35 mouse cellular contexts compared by ENCODE assay signal in genomic region chr9:121914226-121914757, GRCm38 (mm10). TPM values are rescaled to one million over a fixed set of nuclear protein-coding genes. Genes with fewer than 3 reads are reported as not detected.
DNase-seq lines count a peak whose midpoint lies in the region; ATAC-seq and TF ChIP-seq lines count a peak whose summit lies in the region.
"Had no signal": no experiment of that assay in that cellular context is flagged by ENCODE, and none has a peak within 500 bp of the region (broad histone marks: within the 10 kb centered on the region; RNA-seq: fewer than 3 reads in every experiment).

No protein-coding gene starts in this region.

- H3K27ac ChIP-seq in liver, postnatal 0 days (ENCODE audit: low read depth) = peak overlapping the region; percentile 90
- H3K27ac ChIP-seq in liver, embryonic 11.5 days (ENCODE audit: low read depth, low read length) = no peak overlapping the region
- H3K27ac ChIP-seq: forebrain, embryonic 12.5 days; heart, embryonic 10.5 days; heart, embryonic 15.5 days; hindbrain, embryonic 12.5 days; hindbrain, postnatal 0 days; intestine, embryonic 15.5 days; liver, embryonic 12.5 days; neural tube, embryonic 12.5 days had no signal

- peak; percentile 78 to 83 for DNase-seq in adrenal gland, adult (ENCODE audit: inconsistent age in 2 of 2, low spot score in 1 of 2)
- DNase-seq in adrenal gland, adult 18-20 months (ENCODE audit: low spot score in 2 of 2) = no peak
- DNase-seq in liver, postnatal 0 days = no peak
- no peak for DNase-seq in liver, embryonic 11.5 days (ENCODE audit: low spot score)
- DNase-seq in Patski (ENCODE audit: low read depth, low spot score) = peak; percentile 38
- no peak for DNase-seq in layer of hippocampus, adult 11-12 months (ENCODE audit: low spot score)
- DNase-seq in ovary, postnatal 10 days (ENCODE audit: low spot score) = no peak
- DNase-seq: cerebellum, adult 2 months; cerebellum, postnatal 14 days; forebrain, postnatal 0 days; gastrocnemius, postnatal 14 days; kidney, adult 2 months; kidney, postnatal 10 days; layer of hippocampus, adult 9-11 months; lung, adult 18-20 months; midbrain, embryonic 14.5 days had no signal

- H3K4me1 ChIP-seq in liver, postnatal 0 days (ENCODE audit: insufficient read depth) = peaks cover 7% of the 10 kb centered on the region; the same call in 1 of the 2 replicates
- no peaks in the 10 kb centered on the region for H3K4me1 ChIP-seq in liver, embryonic 11.5 days (replicated peaks; ENCODE audit: control insufficient read depth, insufficient read depth, low read length)
- H3K4me1 ChIP-seq: forebrain, embryonic 12.5 days; hindbrain, embryonic 12.5 days; intestine, embryonic 15.5 days; liver, embryonic 12.5 days; neural tube, embryonic 12.5 days had no signal

- H3K79me2 ChIP-seq in myocyte (ENCODE audit: control insufficient read depth, insufficient read depth) = no peaks in the 10 kb centered on the region

- POLR2A ChIA-PET in Patski (lab: Charles Lee) = no interaction called here

- peak overlapping the region; percentile 38 for H3K4me3 ChIP-seq in liver, postnatal 0 days (ENCODE audit: low read depth, low read length)
- H3K4me3 ChIP-seq in liver, embryonic 11.5 days (ENCODE audit: low read depth, low read length) = no peak overlapping the region
- no peak overlapping the region for H3K4me3 ChIP-seq in myocyte
- H3K4me3 ChIP-seq: erythroblast, embryonic 14.5 days; forebrain, embryonic 12.5 days; heart, embryonic 10.5 days; heart, embryonic 15.5 days; hindbrain, embryonic 12.5 days; intestine, embryonic 15.5 days; liver, embryonic 12.5 days; neural tube, embryonic 12.5 days had no signal

- no peaks in the 10 kb centered on the region for H3K36me3 ChIP-seq in liver, postnatal 0 days (replicated peaks; ENCODE audit: insufficient read depth, low read length)
- H3K36me3 ChIP-seq in liver, embryonic 11.5 days (ENCODE audit: control insufficient read depth, insufficient read depth, low read length) = no peaks in the 10 kb centered on the region
- H3K36me3 ChIP-seq in myocyte (ENCODE audit: control insufficient read depth, insufficient read depth) = no peaks in the 10 kb centered on the region
- H3K36me3 ChIP-seq: forebrain, embryonic 12.5 days; heart, embryonic 10.5 days; heart, embryonic 15.5 days; hindbrain, embryonic 12.5 days; intestine, embryonic 15.5 days; liver, embryonic 12.5 days; neural tube, embryonic 12.5 days had no signal

- H3ac ChIP-seq in myocyte (ENCODE audit: control insufficient read depth, insufficient read length) = no peak overlapping the region

- no peak for ATAC-seq in liver, postnatal 0 days
- ATAC-seq in liver, embryonic 11.5 days (replicated peaks; ENCODE audit: low FRiP score) = no peak
- peak; percentile 54 for ATAC-seq in Patski
- ATAC-seq: forebrain, postnatal 0 days; hindbrain, postnatal 0 days; intestine, embryonic 15.5 days; liver, embryonic 12.5 days; lung, postnatal 0 days had no signal

- peak overlapping the region; percentile 65 for H3K9ac ChIP-seq in liver, postnatal 0 days (replicated peaks)
- H3K9ac ChIP-seq in liver, embryonic 11.5 days (ENCODE audit: low read depth, low read length) = no peak overlapping the region
- H3K9ac ChIP-seq: forebrain, embryonic 12.5 days; forebrain, postnatal 0 days; heart, embryonic 15.5 days; hindbrain, embryonic 12.5 days; intestine, embryonic 15.5 days; liver, embryonic 12.5 days; neural tube, embryonic 12.5 days had no signal

- TF ChIP-seq CTCF in liver, postnatal 0 days (IDR thresholded peaks at IDR 0.05; ENCODE audit: low read depth) = no peak
- TF ChIP-seq CTCF in Patski (IDR thresholded peaks at IDR 0.05) = no peak

- no peaks in the 10 kb centered on the region for H3K27me3 ChIP-seq in liver, postnatal 0 days (ENCODE audit: insufficient read depth, low read length)
- H3K27me3 ChIP-seq in liver, embryonic 11.5 days (replicated peaks; ENCODE audit: control insufficient read depth, insufficient read depth, low read length) = no peaks in the 10 kb centered on the region
- H3K27me3 ChIP-seq in Patski (peaks cover 34% of the 10 kb centered on the region), myocyte (ENCODE audit: control insufficient read depth, insufficient read depth, insufficient read length) (peaks cover 20% of the 10 kb centered on the region)
- H3K27me3 ChIP-seq: forebrain, embryonic 12.5 days; heart, embryonic 15.5 days; hindbrain, embryonic 12.5 days; intestine, embryonic 15.5 days; neural tube, embryonic 12.5 days had no signal

- H3K4me2 ChIP-seq in liver, postnatal 0 days (ENCODE audit: low read depth, low read length) = peak overlapping the region; percentile 60
- H3K4me2 ChIP-seq in liver, embryonic 11.5 days = no peak overlapping the region
- peak overlapping the region; percentile 30 for H3K4me2 ChIP-seq in myocyte (ENCODE audit: low read depth)
- H3K4me2 ChIP-seq: forebrain, embryonic 12.5 days; heart, embryonic 15.5 days; hindbrain, embryonic 12.5 days; intestine, embryonic 15.5 days; liver, embryonic 12.5 days; neural tube, embryonic 12.5 days had no signal

- WGBS in liver, postnatal 0 days (ENCODE audit: insufficient replicate concordance) = 64% methylated on average over 8 of the region's 8 CpGs
- 75% methylated on average over 8 of the region's 8 CpGs for WGBS in liver, embryonic 11.5 days

- H3K9me3 ChIP-seq in liver, postnatal 0 days (ENCODE audit: low read length) = no peaks in the 10 kb centered on the region
- H3K9me3 ChIP-seq in liver, embryonic 11.5 days (ENCODE audit: control insufficient read depth, low read length) = no peaks in the 10 kb centered on the region
- H3K9me3 ChIP-seq: forebrain, embryonic 12.5 days; heart, embryonic 10.5 days; heart, embryonic 15.5 days; hindbrain, embryonic 12.5 days; intestine, embryonic 15.5 days; liver, embryonic 12.5 days; neural tube, embryonic 12.5 days had no signal

- no peak for TF ChIP-seq POLR2A in myocyte (IDR thresholded peaks at IDR 0.05; ENCODE audit: insufficient read length, low read depth)

- no peak for TF ChIP-seq EP300 in liver, postnatal 0 days (IDR thresholded peaks at IDR 0.05; ENCODE audit: low read depth)

- CTCF ChIA-PET in Patski (lab: Charles Lee) = interaction anchor here (0.8 to 2.0 kb wide), 2 partner anchors 14 to 25 kb away, joined by 3 to 4 read pairs; no protein-coding TSS in a partner anchor

- in situ Hi-C loops in Patski (cut with MboI; ENCODE audit: low pct_unique_long_range_greater_than_20kb) = no loop called here

TF ChIP-seq in myocyte, 11 proteins besides CTCF, POLR2A, EP300 and RAD21:
- no peak for TF ChIP-seq TCF12 (IDR thresholded peaks at IDR 0.05; ENCODE audit: insufficient read depth, poor library complexity, severe bottlenecking)
- TF ChIP-seq CEBPB (IDR thresholded peaks at IDR 0.05; ENCODE audit: insufficient read depth, poor library complexity, severe bottlenecking) = peak; percentile 71
- TF ChIP-seq MYOG (IDR thresholded peaks at IDR 0.05; ENCODE audit: control insufficient read depth in 1 of 3, insufficient read depth in 1 of 3, insufficient read length in 2 of 3, low read depth in 2 of 3) = peak in 1 of 3 experiments; percentile 73
- TF ChIP-seq E2F4 (IDR thresholded peaks at IDR 0.05; ENCODE audit: insufficient read depth) = no peak
- no peak for TF ChIP-seq TCF3 (IDR thresholded peaks at IDR 0.05; ENCODE audit: insufficient read length, low read depth)
- no peak for TF ChIP-seq POLR2AphosphoS2 (IDR thresholded peaks at IDR 0.05; ENCODE audit: insufficient read length, low read depth)
- peak in 2 of 3 experiments; percentile 40 to 78 for TF ChIP-seq MYOD1 (IDR thresholded peaks at IDR 0.05; ENCODE audit: control insufficient read depth in 1 of 3, insufficient read length in 2 of 3, low read depth in 2 of 3)
- TF ChIP-seq MAX (IDR thresholded peaks at IDR 0.05; ENCODE audit: low read depth) = no peak
- no peak for TF ChIP-seq REST (IDR thresholded peaks at IDR 0.05; ENCODE audit: insufficient read depth, insufficient read length)

RNA-seq across cellular contexts. Expression of gene Cyp8b1, which starts 1.8 kb away (rescaled TPM):
- under 1 TPM; 0.61 to 0.70 TPM for total RNA-seq in adrenal gland, adult 18-20 months (2021)
- 130 and 144 TPM in 2 replicates for polyA plus RNA-seq in liver, postnatal 0 days (2015; fragmentation: Nextera tagmentation; extraction: Ambion mirVana)
- not detected in 2 replicates for polyA plus RNA-seq in liver, embryonic 11.5 days (2014; fragmentation: Nextera tagmentation; extraction: Ambion mirVana)
- polyA plus RNA-seq in Patski (2021) = not detected
- polyA plus RNA-seq in myocyte (2012; fragmentation: generic; extraction: Trizol) = not detected
- total RNA-seq: forebrain, postnatal 0 days; gastrocnemius, postnatal 14 days; granulocyte monocyte progenitor cell, adult 5-6 weeks; heart, postnatal 25 days; hindbrain, postnatal 0 days; left cerebral cortex, adult 18-20 months; left cerebral cortex, postnatal 14 days had no signal
- polyA plus RNA-seq: cerebellum, adult 2 months; cortical plate, adult 2 months; erythroblast, embryonic 14.5 days; forebrain, embryonic 12.5 days; forebrain, postnatal 0 days; heart, embryonic 10.5 days; heart, embryonic 15.5 days; hindbrain, embryonic 12.5 days; hindbrain, postnatal 0 days; intestine, embryonic 15.5 days; limb, embryonic 11.5 days; midbrain, embryonic 14.5 days; neural tube, embryonic 12.5 days; stomach, embryonic 14.5 days; testis, adult 2 months had no signal

RNA-seq across cellular contexts. Expression of gene Ackr2, which starts 16.1 kb away (rescaled TPM):
- 1 to 10 TPM; 1.8 to 2.1 TPM for total RNA-seq in adrenal gland, adult 18-20 months (2021)
- polyA plus RNA-seq in liver, postnatal 0 days (2015; fragmentation: Nextera tagmentation; extraction: Ambion mirVana) = 1.0 and 1.1 TPM in 2 replicates
- polyA plus RNA-seq in liver, embryonic 11.5 days (2014; fragmentation: Nextera tagmentation; extraction: Ambion mirVana) = 0.19 and 0.21 TPM in 2 replicates
- polyA plus RNA-seq in Patski (2021) (not detected), myocyte (2012; fragmentation: generic; extraction: Trizol) (0.01 TPM)
- total RNA-seq: granulocyte monocyte progenitor cell, adult 5-6 weeks had no signal
- polyA plus RNA-seq: erythroblast, embryonic 14.5 days had no signal

RNA-seq across cellular contexts. Expression of gene Fam198a, which starts 36.5 kb away (rescaled TPM):
- total RNA-seq in adrenal gland, adult 18-20 months (2021) = 1 to 10 TPM in 1 of 2 experiments, under 1 TPM in 1; 0.48 to 1.3 TPM
- polyA plus RNA-seq in liver, postnatal 0 days (2015; fragmentation: Nextera tagmentation; extraction: Ambion mirVana) = 0.31 and 0.32 TPM in 2 replicates
- 0.18 and 0.21 TPM in 2 replicates for polyA plus RNA-seq in liver, embryonic 11.5 days (2014; fragmentation: Nextera tagmentation; extraction: Ambion mirVana)
- 0.23 TPM for polyA plus RNA-seq in Patski (2021)
- 0.02 TPM for polyA plus RNA-seq in myocyte (2012; fragmentation: generic; extraction: Trizol)
- total RNA-seq: granulocyte monocyte progenitor cell, adult 5-6 weeks had no signal
- polyA plus RNA-seq: erythroblast, embryonic 14.5 days had no signal

RNA-seq across cellular contexts. Expression of gene Higd1a, which starts 56.1 kb away (rescaled TPM):
- total RNA-seq in adrenal gland, adult 18-20 months (2021) = 100 to 1,000 TPM in 1 of 2 experiments, 10 to 100 TPM in 1; 89.4 to 116 TPM
- 126 and 134 TPM in 2 replicates for polyA plus RNA-seq in liver, postnatal 0 days (2015; fragmentation: Nextera tagmentation; extraction: Ambion mirVana)
- polyA plus RNA-seq in liver, embryonic 11.5 days (2014; fragmentation: Nextera tagmentation; extraction: Ambion mirVana) = 205 and 214 TPM in 2 replicates
- polyA plus RNA-seq in Patski (2021) (108 TPM), myocyte (2012; fragmentation: generic; extraction: Trizol) (115 TPM)

Comparison
In these comparisons a context has a peak if more than half of its experiments do, and no peak if none do; other contexts are left out.
1. DNase-seq: peak in adrenal gland, adult (2 of 2) and Patski (single experiment); none in adrenal gland, adult 18-20 months (0 of 2), liver, postnatal 0 days (single experiment), liver, embryonic 11.5 days (single experiment), layer of hippocampus, adult 11-12 months (single experiment) and ovary, postnatal 10 days (single experiment).
2. RNA of gene Cyp8b1, which starts 1.8 kb away (polyA plus RNA-seq): 130 to 144 TPM in liver, postnatal 0 days; not detected in liver, embryonic 11.5 days, not detected in Patski (single experiment) and not detected in myocyte (single experiment); every median in the first group is over 100 times any median in the second.